Mouse (Mus musculus) spleen, adult 2 months (tissue): Measurements from ENCODE around the gene Patj.

ENCODE experiments used
- CTCF ChIP-seq: fragments of 200-500 bp; IDR thresholded peaks from 2 replicates; pipeline ENCODE4 v1.5.1; 2011; ENCODE audit warnings: mild to moderate bottlenecking, inconsistent platforms; ENCODE audit not compliant: insufficient read depth, insufficient read length, insufficient replicate concordance; ENCODE audit errors: extremely low read depth
- POLR2A ChIP-seq: fragments of 200-500 bp; IDR thresholded peaks from 2 replicates; pipeline ENCODE4 v1.6.1; 2011; ENCODE audit warnings: low read depth, low read length, inconsistent platforms

DNA sequence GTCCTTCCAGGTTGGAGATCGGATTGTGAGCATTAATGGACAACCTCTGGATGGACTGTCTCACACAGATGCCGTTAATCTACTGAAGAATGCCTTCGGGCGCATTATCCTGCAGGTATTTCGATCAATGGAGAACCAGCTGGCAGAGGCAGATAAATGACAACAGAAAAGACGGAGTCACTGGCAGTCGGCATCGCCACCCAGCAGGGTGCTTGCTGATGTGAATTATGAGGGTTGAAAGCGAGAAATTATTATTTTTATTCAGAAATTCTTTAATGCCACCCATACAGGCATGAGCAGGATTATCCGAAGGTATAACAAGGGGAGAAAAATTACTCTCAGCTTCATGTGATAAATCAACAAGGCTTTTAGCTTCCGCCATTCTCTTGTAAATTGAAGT lies 292.5 kb downstream of the Patj start:
- no peak for TF ChIP-seq CTCF
- no peak for TF ChIP-seq POLR2A
